Mouse (Mus musculus) MEL-GATA-1-ER (cell line): ENCODE data around the gene Ralgapa2.
A peak's percentile ranks its signal among the peaks of the same experiment; 100 is the strongest.

Experiments
- DNase-seq: peaks from one replicate; pipeline ENCODE4 v3.0.0-alpha.2; 2012; ENCODE audit warnings: low read depth; ENCODE audit errors: extremely low read depth

The Ralgapa2 gene

GRCm38 (mm10) chr2:146361969-146362368 is 150.2 kb downstream of the Ralgapa2 start:
- DNase-seq: no peak

- DNase-seq: no peak
These were observed 151.1 kb downstream of the Ralgapa2 start for GRCm38 (mm10) chr2:146361076-146361475.

- no peak for DNase-seq
These were observed 152.5 kb downstream of the Ralgapa2 start for GRCm38 (mm10) chr2:146359676-146360075.

- DNase-seq: no peak
These were observed 155.6 kb downstream of the Ralgapa2 start for GRCm38 (mm10) chr2:146356524-146356923.

- no peak for DNase-seq
These were observed 161.9 kb downstream of the Ralgapa2 start for GRCm38 (mm10) chr2:146350230-146350629.

- DNase-seq: no peak
These were observed 164.2 kb downstream of the Ralgapa2 start for GRCm38 (mm10) chr2:146347942-146348341.

- no peak for DNase-seq
These were observed 172.1 kb downstream of the Ralgapa2 start for GRCm38 (mm10) chr2:146340090-146340489.

- DNase-seq: no peak
These were observed 174.6 kb downstream of the Ralgapa2 start for GRCm38 (mm10) chr2:146337540-146337939.

GRCm38 (mm10) chr2:146331894-146332476 is 180.2 kb downstream of the Ralgapa2 start:
- no peak for DNase-seq

- DNase-seq: no peak
These were observed 181.3 kb downstream of the Ralgapa2 start for GRCm38 (mm10) chr2:146330772-146331281.

GRCm38 (mm10) chr2:146330101-146330500 is 182.0 kb downstream of the Ralgapa2 start:
- DNase-seq: no peak

GRCm38 (mm10) chr2:146326654-146327053 is 185.5 kb downstream of the Ralgapa2 start:
- DNase-seq: no peak

GRCm38 (mm10) chr2:146324907-146325715 is 187.0 kb downstream of the Ralgapa2 start:
- DNase-seq: no peak

GRCm38 (mm10) chr2:146324140-146324906 is 187.8 kb downstream of the Ralgapa2 start:
- DNase-seq: no peak

GRCm38 (mm10) chr2:146323528-146323927 is 188.6 kb downstream of the Ralgapa2 start:
- no peak for DNase-seq

- DNase-seq: no peak
These were observed 189.4 kb downstream of the Ralgapa2 start for GRCm38 (mm10) chr2:146322770-146323169.

GRCm38 (mm10) chr2:146322019-146322418 is 190.1 kb downstream of the Ralgapa2 start:
- DNase-seq: peak; percentile 55

GRCm38 (mm10) chr2:146320666-146321065 is 191.5 kb downstream of the Ralgapa2 start:
- no peak for DNase-seq

GRCm38 (mm10) chr2:146314751-146315150 is 197.4 kb downstream of the Ralgapa2 start:
- DNase-seq: no peak

- DNase-seq: no peak
These were observed 198.3 kb downstream of the Ralgapa2 start for GRCm38 (mm10) chr2:146313811-146314210.

- DNase-seq: no peak
These were observed 201.4 kb downstream of the Ralgapa2 start for GRCm38 (mm10) chr2:146310760-146311159.

GRCm38 (mm10) chr2:146310291-146310690 is 201.9 kb downstream of the Ralgapa2 start:
- no peak for DNase-seq
